In the genomic region with DNA sequence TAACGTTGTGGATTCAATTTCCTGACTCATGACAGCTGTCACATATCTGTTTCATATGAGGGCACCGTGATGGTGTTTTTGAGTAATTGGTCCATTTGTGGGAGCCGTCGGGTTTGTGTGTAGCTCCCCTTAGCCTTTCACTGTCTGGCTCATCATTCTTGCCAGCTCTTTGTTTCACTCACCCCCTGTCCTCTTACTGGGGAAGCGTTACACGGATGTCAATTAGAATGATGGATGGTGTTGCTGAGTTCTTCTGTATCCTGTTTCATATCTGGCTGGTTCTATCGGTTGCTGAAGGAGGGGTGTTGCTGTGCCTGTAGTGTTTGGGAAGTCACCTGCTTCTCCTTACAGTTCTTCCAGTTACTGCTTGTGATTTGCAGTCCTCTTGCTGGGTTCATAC, we compare ENCODE assay signal across 29 mouse cellular contexts. TPM values are rescaled to one million over a fixed set of nuclear protein-coding genes. Genes with fewer than 3 reads are reported as not detected.
DNase-seq lines count a peak whose midpoint lies in the region; ATAC-seq and TF ChIP-seq lines count a peak whose summit lies in the region.
"Had no signal": no experiment of that assay in that cellular context is flagged by ENCODE, and none has a peak within 500 bp of the region (broad histone marks: within the 10 kb centered on the region; RNA-seq: fewer than 3 reads in every experiment).

No protein-coding gene starts in this region.

- H3K9ac ChIP-seq in midbrain, embryonic 11.5 days (ENCODE audit: low read length), result no peak overlapping the region
- H3K9ac ChIP-seq in midbrain, embryonic 16.5 days (ENCODE audit: low read depth, low read length), result no peak overlapping the region
- H3K9ac ChIP-seq in hindbrain, embryonic 16.5 days (ENCODE audit: low read depth, low read length), result no peak overlapping the region
- no peak overlapping the region for H3K9ac ChIP-seq in liver, embryonic 12.5 days
- no peak overlapping the region for H3K9ac ChIP-seq in kidney, embryonic 15.5 days
- H3K9ac ChIP-seq: liver, embryonic 13.5 days had no signal

- ATAC-seq in midbrain, embryonic 11.5 days (ENCODE audit: low FRiP score), result no peak
- ATAC-seq in midbrain, embryonic 16.5 days, result no peak
- ATAC-seq in hindbrain, embryonic 16.5 days, result peak; percentile 22; the same call in 1 of the 2 replicates
- no peak for ATAC-seq in liver, embryonic 12.5 days
- no peak for ATAC-seq in kidney, embryonic 15.5 days (replicated peaks; ENCODE audit: low FRiP score)
- ATAC-seq: forebrain, embryonic 16.5 days; inflammation-experienced regulatory T-cells, adult 6 months; lung, postnatal 0 days had no signal

- H3K4me3 ChIP-seq in midbrain, embryonic 11.5 days (ENCODE audit: low read depth, low read length), result no peak overlapping the region
- H3K4me3 ChIP-seq in midbrain, embryonic 16.5 days (ENCODE audit: low read depth, low read length), result no peak overlapping the region
- H3K4me3 ChIP-seq in hindbrain, embryonic 16.5 days (ENCODE audit: low read length), result no peak overlapping the region
- no peak overlapping the region for H3K4me3 ChIP-seq in liver, embryonic 12.5 days
- H3K4me3 ChIP-seq in kidney, embryonic 15.5 days (replicated peaks), result no peak overlapping the region
- no peak overlapping the region for H3K4me3 ChIP-seq in thymus, adult 2 months (ENCODE audit: control insufficient read depth, insufficient read depth, low read length)
- H3K4me3 ChIP-seq: erythroblast, embryonic 14.5 days; gastrocnemius, adult 2 months; liver, embryonic 13.5 days had no signal

- DNase-seq in midbrain, embryonic 11.5 days (ENCODE audit: low spot score, missing footprints), result peak; percentile 49
- peak; percentile 30 for DNase-seq in MN1 (ENCODE audit: low spot score)
- DNase-seq in embryo, embryonic 11 days, result peak; percentile 27
- DNase-seq in thymus, adult 2 months, result no peak
- DNase-seq: adrenal gland, postnatal 14 days; cerebellum, adult 2 months; cerebellum, postnatal 25 days; gastrocnemius, adult 2 months; gastrocnemius, postnatal 36 days; heart, adult 18-20 months; heart, postnatal 36 days; kidney, adult 11 months; kidney, postnatal 25 days; liver, embryonic 13.5 days; lung, adult 18-20 months; right cerebral cortex, postnatal 4 days; thymus, adult 18-20 months; thymus, postnatal 36 days had no signal

- H3K27ac ChIP-seq in midbrain, embryonic 11.5 days (ENCODE audit: low read depth, low read length), result no peak overlapping the region
- no peak overlapping the region for H3K27ac ChIP-seq in midbrain, embryonic 16.5 days (ENCODE audit: low read length)
- H3K27ac ChIP-seq in hindbrain, embryonic 16.5 days (ENCODE audit: low read depth, low read length), result no peak overlapping the region
- no peak overlapping the region for H3K27ac ChIP-seq in liver, embryonic 12.5 days
- no peak overlapping the region for H3K27ac ChIP-seq in kidney, embryonic 15.5 days
- H3K27ac ChIP-seq in thymus, adult 2 months (ENCODE audit: control insufficient read depth, insufficient read depth, low read length), result no peak overlapping the region
- H3K27ac ChIP-seq: gastrocnemius, adult 2 months; liver, embryonic 13.5 days; macrophage; stomach, postnatal 0 days had no signal

- no peak for TF ChIP-seq POLR2A in thymus, adult 2 months (IDR thresholded peaks at IDR 0.05; ENCODE audit: control insufficient read depth, extremely low read depth, insufficient read depth, low read length, poor library complexity)

- TF ChIP-seq CTCF in thymus, adult 2 months (IDR thresholded peaks at IDR 0.05; ENCODE audit: borderline replicate concordance, control insufficient read depth, extremely low read depth, insufficient read depth, low read length, poor library complexity), result no peak

- H3K27me3 ChIP-seq in midbrain, embryonic 11.5 days (ENCODE audit: control insufficient read depth, insufficient read depth, low read length), result no peaks in the 10 kb centered on the region
- no peaks in the 10 kb centered on the region for H3K27me3 ChIP-seq in midbrain, embryonic 16.5 days (ENCODE audit: control insufficient read depth, insufficient read depth, low read depth, low read length)
- H3K27me3 ChIP-seq in hindbrain, embryonic 16.5 days (replicated peaks; ENCODE audit: control insufficient read depth, insufficient read depth, low read length), result no peaks in the 10 kb centered on the region
- no peaks in the 10 kb centered on the region for H3K27me3 ChIP-seq in liver, embryonic 12.5 days (replicated peaks)
- H3K27me3 ChIP-seq in kidney, embryonic 15.5 days, result no peaks in the 10 kb centered on the region
- H3K27me3 ChIP-seq in thymus, adult 2 months (ENCODE audit: control insufficient read depth, insufficient read depth, low read length), result no peaks in the 10 kb centered on the region
- H3K27me3 ChIP-seq: liver, embryonic 13.5 days had no signal

- no peak overlapping the region for H3K4me2 ChIP-seq in midbrain, embryonic 11.5 days
- H3K4me2 ChIP-seq in midbrain, embryonic 16.5 days (ENCODE audit: low read length), result no peak overlapping the region
- no peak overlapping the region for H3K4me2 ChIP-seq in hindbrain, embryonic 16.5 days (ENCODE audit: low read length)
- no peak overlapping the region for H3K4me2 ChIP-seq in liver, embryonic 12.5 days
- H3K4me2 ChIP-seq in kidney, embryonic 15.5 days, result no peak overlapping the region
- H3K4me2 ChIP-seq: heart, embryonic 11.5 days; liver, embryonic 13.5 days had no signal

- H3K4me1 ChIP-seq in midbrain, embryonic 11.5 days (ENCODE audit: control insufficient read depth, insufficient read depth, low read length), result peaks cover 4% of the 10 kb centered on the region
- peaks cover 12% of the 10 kb centered on the region for H3K4me1 ChIP-seq in midbrain, embryonic 16.5 days (ENCODE audit: control insufficient read depth, insufficient read depth, low read length)
- peaks cover 7% of the 10 kb centered on the region for H3K4me1 ChIP-seq in hindbrain, embryonic 16.5 days (ENCODE audit: control insufficient read depth, insufficient read depth, low read depth, low read length)
- H3K4me1 ChIP-seq in liver, embryonic 12.5 days, result peaks cover 14% of the 10 kb centered on the region
- peaks cover 16% of the 10 kb centered on the region for H3K4me1 ChIP-seq in kidney, embryonic 15.5 days
- H3K4me1 ChIP-seq in thymus, adult 2 months (replicated peaks; ENCODE audit: control insufficient read depth, insufficient read depth, low read length), result no peaks in the 10 kb centered on the region

- H3K36me3 ChIP-seq in midbrain, embryonic 11.5 days (ENCODE audit: control insufficient read depth, insufficient read depth, low read length), result no peaks in the 10 kb centered on the region
- no peaks in the 10 kb centered on the region for H3K36me3 ChIP-seq in midbrain, embryonic 16.5 days (ENCODE audit: control insufficient read depth, insufficient read depth, low read length)
- no peaks in the 10 kb centered on the region for H3K36me3 ChIP-seq in hindbrain, embryonic 16.5 days (ENCODE audit: control insufficient read depth, insufficient read depth, low read length)
- H3K36me3 ChIP-seq in liver, embryonic 12.5 days, result peaks cover 10% of the 10 kb centered on the region
- H3K36me3 ChIP-seq in kidney, embryonic 15.5 days, result peaks cover 10% of the 10 kb centered on the region; the same call in 1 of the 2 replicates
- H3K36me3 ChIP-seq in thymus, adult 2 months (ENCODE audit: control insufficient read depth, insufficient read depth, low read length), result no peaks in the 10 kb centered on the region
- H3K36me3 ChIP-seq: liver, embryonic 13.5 days had no signal

- H3K9me3 ChIP-seq in midbrain, embryonic 11.5 days (ENCODE audit: control insufficient read depth, low read length), result no peaks in the 10 kb centered on the region
- H3K9me3 ChIP-seq in midbrain, embryonic 16.5 days (replicated peaks; ENCODE audit: control insufficient read depth, low read length, poor library complexity, severe bottlenecking), result no peaks in the 10 kb centered on the region
- H3K9me3 ChIP-seq in hindbrain, embryonic 16.5 days (ENCODE audit: control insufficient read depth, low read length), result no peaks in the 10 kb centered on the region
- H3K9me3 ChIP-seq in liver, embryonic 12.5 days (replicated peaks), result no peaks in the 10 kb centered on the region
- no peaks in the 10 kb centered on the region for H3K9me3 ChIP-seq in kidney, embryonic 15.5 days (replicated peaks)
- H3K9me3 ChIP-seq: liver, embryonic 13.5 days had no signal

- WGBS in midbrain, embryonic 11.5 days, result 87% methylated on average over 7 of the region's 7 CpGs
- WGBS in midbrain, embryonic 16.5 days, result 65% methylated on average over 7 of the region's 7 CpGs
- 31% methylated on average over 7 of the region's 7 CpGs for WGBS in hindbrain, embryonic 16.5 days
- 57% methylated on average over 7 of the region's 7 CpGs for WGBS in liver, embryonic 12.5 days (ENCODE audit: insufficient replicate concordance)
- 29% methylated on average over 7 of the region's 7 CpGs for WGBS in kidney, embryonic 15.5 days
- 74% methylated on average over 7 of the region's 7 CpGs for WGBS in thymus, adult 2 months

RNA-seq across cellular contexts. Expression of a gene that starts 5.1 kb away (rescaled TPM):
- polyA plus RNA-seq in midbrain, embryonic 11.5 days (2014; fragmentation: Nextera tagmentation; extraction: Ambion mirVana), result 69.8 and 75.0 TPM in 2 replicates
- polyA plus RNA-seq in midbrain, embryonic 16.5 days (2015; fragmentation: Nextera tagmentation; extraction: Ambion mirVana), result 105 and 119 TPM in 2 replicates
- polyA plus RNA-seq in hindbrain, embryonic 16.5 days (2015; fragmentation: Nextera tagmentation; extraction: Ambion mirVana), result 98.7 and 104 TPM in 2 replicates
- 28.8 and 29.0 TPM in 2 replicates for polyA plus RNA-seq in liver, embryonic 12.5 days (2016; fragmentation: Nextera tagmentation; extraction: Ambion mirVana)
- 59.2 and 65.6 TPM in 2 replicates for polyA plus RNA-seq in kidney, embryonic 15.5 days (2015; fragmentation: Nextera tagmentation; extraction: Ambion mirVana)
- polyA plus RNA-seq in thymus, adult 2 months (2012; rRNA removed), result 50.4 and 53.2 TPM in 2 replicates

RNA-seq across cellular contexts. Expression of a gene that starts 8.3 kb away (rescaled TPM):
- polyA plus RNA-seq in midbrain, embryonic 11.5 days (2014; fragmentation: Nextera tagmentation; extraction: Ambion mirVana), result 12.6 and 15.5 TPM in 2 replicates
- polyA plus RNA-seq in midbrain, embryonic 16.5 days (2015; fragmentation: Nextera tagmentation; extraction: Ambion mirVana), result 4.6 and 4.7 TPM in 2 replicates
- 6.0 and 6.3 TPM in 2 replicates for polyA plus RNA-seq in hindbrain, embryonic 16.5 days (2015; fragmentation: Nextera tagmentation; extraction: Ambion mirVana)
- polyA plus RNA-seq in liver, embryonic 12.5 days (2016; fragmentation: Nextera tagmentation; extraction: Ambion mirVana), result 5.1 and 5.5 TPM in 2 replicates
- polyA plus RNA-seq in kidney, embryonic 15.5 days (2015; fragmentation: Nextera tagmentation; extraction: Ambion mirVana), result 60.4 and 63.7 TPM in 2 replicates
- 9.2 and 10.7 TPM in 2 replicates for polyA plus RNA-seq in thymus, adult 2 months (2012; rRNA removed)
